Mouse (Mus musculus) retina, adult 2 months (tissue): Measurements from ENCODE around the gene Ntmt1.
A peak's percentile ranks its signal among the peaks of the same experiment; 100 is the strongest.

Experiments
- DNase-seq: peaks from one replicate; pipeline ENCODE4 v3.0.0-alpha.2; 2012; ENCODE audit warnings: low read depth, low spot score

Ntmt1 gene

DNA sequence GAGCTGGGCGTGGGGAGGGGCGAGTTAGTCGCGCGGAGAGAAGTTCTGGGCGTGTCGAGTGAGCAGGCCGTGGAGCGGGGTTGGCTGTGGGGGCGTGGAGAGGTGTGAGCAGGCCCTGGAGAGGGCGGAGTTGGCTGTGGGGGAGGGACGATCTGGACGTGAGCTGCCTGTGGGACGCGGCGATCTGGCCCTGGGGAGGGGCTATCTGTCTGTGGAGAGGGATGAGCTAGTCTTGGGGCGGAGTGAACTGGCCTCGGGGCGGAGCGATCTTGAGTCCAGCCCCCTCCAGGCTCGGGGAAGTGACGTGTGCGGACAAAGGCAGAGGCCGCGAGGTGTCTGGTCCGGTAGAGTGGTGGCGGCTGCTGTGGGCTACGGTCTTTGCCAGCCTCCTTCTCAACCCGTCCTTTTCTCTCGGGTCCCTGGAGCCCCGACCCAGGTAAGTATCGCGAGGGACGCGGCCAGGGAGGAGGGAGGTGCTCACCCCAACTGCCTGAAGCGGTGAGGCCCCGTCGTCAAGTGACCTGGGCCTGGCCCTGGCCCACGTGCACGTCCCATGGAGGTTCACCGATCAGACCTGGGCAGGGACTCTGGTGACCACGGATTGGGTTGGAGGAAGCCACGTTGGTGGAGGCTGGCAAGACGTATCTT, at the start of gene Ntmt1:
Gene Ntmt1 (plus strand): TSS at position 179 of the 648 bp plus-strand sequence.
- peak; percentile 97 for DNase-seq

DNA sequence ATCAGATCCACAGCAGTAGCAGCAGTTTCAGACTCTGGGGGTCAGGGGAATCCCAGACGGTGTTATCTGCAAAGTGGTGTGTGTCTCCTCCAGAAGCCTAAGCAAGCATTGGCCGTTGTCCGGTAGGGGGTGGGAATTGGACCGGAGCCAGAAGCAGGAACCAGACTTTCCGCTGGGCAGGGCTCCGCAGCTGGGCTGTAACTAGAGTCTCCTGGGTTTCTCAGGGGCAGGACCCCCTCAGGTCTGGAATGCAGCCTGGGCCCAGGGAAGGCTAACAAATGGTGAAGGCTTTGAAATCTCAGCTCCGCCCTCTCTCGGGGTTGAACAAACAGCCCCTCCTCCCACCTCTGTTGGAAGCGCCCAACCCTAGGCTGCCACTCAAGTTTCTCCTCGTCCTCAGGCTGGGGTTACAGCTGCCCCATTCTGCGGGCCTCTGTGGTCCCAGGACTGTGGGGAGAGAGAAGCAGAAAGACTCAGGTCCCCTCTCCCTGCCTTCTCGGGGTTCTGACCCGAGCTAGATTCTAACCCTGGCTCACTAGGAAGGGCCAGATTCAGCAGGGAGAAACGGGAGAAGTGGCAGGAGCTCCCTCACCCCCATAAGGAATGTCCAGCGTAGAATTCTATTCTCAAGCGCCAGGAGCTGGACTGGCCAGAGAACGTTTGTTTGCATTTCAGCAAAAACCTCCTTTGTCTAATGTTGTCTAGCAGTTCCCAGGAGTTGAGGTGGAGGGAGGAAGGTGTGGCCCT, 49.1 kb upstream of the Ntmt1 start:
- no peak for DNase-seq

DNA sequence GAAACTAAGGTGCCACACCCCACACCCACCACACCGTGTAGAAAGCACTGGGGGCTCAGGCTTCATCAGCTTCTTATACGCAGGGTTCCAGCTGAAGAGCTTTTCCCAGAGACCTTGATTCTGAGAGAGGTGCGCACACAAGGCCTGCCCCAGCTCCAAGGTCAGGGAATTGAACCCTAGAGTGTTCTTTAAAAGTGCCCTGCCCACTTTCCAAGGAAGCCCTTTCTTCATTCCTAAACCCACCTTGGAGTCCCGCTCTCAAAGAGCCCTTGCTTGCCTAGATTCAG, 48.6 kb upstream of the Ntmt1 start:
- no peak for DNase-seq

DNA sequence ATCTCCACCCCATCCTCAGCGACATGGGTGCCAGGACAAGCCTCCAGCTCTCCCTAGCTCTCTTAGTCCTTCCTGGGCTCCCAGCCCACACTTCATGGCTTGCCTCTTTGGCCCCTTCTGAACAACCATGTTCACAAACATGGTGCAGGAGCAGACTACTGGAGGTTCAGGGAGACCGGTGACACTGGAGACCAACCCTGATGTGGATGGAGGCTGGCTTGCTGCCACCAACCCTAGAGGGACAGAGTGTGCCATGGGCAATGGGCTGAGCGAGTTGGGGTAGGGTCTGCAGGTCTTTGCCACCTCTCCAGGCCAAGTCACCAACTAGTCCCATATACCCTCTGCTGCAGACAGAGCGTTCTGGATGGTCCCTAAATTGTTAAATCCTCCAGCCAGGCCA, 48.2 kb upstream of the Ntmt1 start:
- DNase-seq: no peak

DNA sequence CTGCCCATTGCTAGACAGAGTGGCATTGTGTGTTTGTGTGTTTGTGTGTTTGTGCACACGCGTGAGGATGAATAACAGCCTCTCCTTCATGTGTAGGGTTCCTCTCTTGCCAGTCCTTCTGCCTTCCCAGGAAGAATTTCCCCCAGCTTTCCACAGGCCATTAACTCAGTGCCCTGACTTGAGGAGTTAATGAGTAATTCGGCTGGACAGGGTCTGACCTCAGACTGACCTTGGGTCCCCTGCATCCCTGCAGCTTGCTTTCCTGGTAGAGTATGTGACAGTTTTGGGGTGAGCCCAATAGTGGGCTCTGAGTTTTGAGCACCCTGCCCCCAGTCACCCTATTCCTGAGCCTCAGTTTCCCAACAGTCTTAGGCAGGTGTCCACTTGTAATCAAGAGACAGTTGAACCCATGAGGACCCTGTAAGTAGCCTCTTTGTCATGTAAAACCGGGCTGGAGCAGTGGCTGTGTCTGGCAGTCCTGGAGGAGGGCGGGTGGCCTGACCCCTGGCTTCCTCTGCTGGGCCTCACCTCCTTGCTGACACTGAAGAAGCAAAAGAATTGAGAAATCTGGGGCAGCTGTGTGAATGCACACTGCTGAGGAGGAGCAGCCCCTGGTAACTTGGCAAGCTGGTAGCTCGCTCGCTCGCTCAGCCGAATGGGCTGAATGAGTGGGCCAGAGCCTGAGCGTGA, 47.6 kb upstream of the Ntmt1 start:
- DNase-seq: no peak

DNA sequence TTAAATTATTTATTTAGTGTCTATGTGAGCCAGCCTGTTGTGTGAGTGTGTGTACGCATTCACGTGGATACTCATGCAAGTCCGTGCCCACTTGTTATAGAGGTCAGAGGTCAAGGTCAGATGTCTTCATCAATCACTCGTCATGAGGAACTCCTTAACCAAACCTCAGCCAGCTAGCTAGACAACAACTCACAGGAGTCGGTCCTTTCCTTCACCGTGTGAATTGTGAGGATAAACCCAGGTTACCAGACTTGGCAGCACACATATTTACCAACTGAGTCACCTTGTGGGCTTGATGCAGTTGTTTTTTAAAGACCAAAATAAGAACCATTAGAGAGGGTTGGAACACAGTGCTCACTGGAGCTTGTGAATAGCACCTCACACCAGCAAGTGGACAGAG, 46.9 kb upstream of the Ntmt1 start:
- no peak for DNase-seq

DNA sequence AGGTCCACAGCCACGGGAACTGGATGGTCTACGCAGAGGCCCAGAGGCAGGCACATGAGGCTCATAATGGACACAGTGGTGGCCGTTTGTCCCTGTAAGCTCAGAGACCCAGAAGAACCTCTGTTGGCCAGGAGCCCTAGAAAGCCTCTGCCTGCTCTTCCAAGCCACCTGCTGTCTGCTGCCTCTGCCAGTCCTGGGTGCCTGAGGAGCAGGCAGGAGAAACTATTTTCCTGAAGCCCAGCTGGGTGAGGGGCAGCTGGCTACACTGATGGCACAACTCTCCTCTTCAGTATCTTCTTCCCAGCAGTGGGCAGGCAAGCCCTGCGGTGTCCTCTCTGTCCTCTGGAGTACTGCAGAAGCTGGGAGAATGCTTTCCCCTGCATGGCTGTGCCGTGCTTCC, 41.2 kb upstream of the Ntmt1 start:
- no peak for DNase-seq

DNA sequence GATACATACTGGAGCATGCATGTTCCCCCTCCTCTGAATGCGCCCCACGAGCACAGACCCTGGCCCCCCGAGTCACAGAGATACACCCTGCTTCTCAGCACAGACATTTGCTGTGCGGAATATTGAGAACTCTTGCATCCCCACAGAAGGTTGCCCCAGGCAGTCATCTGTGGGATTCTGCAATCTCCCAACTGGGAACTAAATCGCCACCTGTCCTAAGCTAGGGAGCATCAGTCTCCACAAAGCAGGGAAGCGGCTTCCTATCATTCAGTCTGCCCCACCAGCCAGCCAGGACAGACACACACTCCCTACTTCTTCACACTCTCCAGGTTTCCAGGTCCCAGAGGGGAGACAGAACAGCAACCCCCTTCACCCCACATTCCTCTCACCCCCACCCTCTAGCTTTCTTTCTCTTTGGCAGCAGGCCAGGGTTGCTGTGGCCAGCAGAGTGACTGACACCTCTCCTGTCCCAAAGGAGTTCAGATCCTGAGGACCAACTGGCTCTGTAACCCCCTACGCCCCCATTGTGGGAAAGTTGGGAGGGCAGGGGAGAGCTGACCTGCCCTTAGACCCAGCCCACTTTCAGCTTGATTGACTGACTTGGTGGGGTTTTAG, 39.9 kb upstream of the Ntmt1 start:
- DNase-seq: no peak

DNA sequence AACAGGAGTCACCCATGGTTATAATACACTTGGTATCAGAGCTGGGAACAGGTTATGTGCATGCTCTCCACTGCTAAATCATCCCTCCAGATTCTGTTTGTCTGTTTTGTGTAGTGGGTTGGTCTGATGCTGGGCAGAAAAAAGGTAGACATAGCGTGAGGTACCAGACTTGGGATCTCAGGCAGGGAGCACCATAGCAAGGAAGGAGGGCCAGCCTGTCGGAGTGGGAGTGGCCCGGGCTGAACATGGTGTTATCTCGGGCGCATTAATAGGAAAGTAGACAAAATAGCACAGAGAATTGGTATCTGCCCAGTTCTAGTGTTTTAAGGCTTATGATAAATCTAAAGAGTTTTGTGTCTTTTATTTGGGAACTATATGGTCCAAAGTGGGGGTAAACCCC, 39.1 kb upstream of the Ntmt1 start:
- no peak for DNase-seq

DNA sequence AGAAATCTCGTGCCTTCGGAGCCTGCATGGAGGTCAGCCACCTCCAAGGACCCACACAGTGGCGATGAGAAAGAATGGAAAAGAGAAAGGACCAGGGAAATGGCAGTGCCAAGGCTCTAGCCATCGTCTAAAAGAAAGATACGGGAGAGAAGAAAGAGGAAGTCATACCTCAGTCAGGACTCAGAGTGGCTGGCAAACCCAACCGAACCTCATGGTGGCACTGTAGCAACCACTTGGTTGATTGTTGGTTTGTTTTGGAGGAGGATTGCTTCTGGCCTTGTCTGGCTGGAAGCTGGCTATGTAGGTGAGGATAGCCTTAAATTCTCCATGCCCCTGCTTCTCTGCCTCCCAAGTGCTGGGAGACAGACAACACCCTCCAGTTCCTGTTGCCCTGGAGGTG, 38.4 kb upstream of the Ntmt1 start:
- no peak for DNase-seq

DNA sequence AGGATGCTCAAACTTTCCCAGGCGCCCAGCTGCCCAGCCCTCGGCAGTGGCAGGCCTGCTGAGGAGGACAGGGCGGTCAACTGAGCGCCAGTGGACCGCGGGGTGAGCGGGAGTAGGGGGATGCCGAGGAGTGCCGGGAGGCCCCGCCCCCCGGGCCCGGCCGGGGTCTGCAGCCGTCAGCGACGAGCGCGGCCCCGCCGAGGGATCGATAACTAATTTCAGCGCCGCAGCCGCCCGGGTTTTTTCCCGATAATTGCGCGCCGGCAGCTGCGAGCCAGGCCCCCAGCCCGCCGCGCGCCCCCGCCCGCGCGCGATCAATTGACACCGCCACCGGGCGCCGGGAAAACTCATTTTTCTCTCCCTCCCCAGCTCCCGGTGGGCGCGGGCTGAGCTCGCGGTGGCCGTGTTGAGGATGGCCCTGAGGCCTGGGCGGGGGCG, 36.2 kb upstream of the Ntmt1 start:
- DNase-seq: no peak

DNA sequence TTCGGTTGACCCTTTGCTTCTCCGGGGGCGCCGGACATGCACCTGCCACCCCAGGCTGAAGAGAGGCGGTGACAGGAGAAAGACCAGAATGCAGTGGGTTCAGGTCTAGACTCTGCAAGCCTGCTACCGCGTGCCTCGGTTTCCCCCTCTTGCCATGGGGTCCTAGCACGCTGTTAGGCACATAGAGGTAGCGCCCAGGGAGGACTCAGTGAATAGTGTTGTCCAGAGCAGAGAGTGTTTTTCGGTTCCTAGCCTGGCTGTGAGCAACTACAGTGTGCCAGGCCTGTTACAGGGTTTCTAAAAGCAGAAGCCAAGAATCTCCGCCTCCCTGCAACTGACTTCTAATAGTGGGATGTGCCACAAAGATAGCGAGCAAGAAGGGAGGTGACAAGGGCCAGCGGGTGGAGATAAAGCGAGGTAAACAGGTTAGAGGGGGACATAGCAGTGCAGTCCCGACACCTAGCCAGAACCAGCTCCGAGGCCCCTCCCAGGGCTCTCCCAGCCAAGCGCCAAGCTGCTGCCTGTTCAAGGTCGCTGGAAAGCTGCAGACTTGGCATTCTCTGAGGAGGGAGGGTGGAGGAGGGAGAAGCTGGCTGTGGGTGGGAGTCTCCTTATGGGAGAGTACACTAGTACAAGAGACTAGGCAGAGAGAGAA, 35.7 kb upstream of the Ntmt1 start:
- DNase-seq: no peak

DNA sequence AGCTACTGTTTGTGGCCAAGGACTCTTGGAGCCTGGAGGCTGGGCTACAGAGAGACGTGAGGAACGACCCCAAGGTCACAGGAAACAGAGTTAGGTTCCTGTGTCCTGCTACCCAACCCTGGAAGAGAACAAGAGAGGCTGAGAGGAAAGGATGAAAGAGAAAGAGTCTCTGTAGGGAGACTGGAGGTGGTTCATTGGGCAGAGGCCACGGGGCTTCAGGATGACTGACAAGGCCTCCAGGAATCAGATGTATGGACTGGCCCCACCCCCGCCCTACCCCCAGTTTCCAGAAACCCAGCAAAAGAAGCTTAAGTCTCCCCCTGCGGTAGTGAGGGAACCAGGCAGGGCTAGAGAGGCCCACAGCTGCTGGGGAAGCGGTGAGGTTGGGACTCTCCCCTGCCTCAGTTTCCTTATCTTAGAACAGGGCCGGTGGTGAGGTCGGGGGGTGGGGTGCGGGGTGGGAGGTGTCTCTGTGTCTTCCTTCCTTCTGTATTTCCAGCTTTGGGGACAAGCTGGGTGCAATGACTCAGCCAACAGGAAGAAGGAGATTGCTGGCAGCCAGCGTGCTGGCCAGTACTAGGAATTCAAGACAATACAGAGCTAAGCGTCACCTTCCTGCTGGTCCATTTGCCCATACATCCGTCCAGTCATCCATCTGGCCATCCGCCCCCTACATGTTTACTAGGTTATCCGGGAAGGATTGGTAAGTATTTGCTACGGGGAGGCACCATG, 34.9 kb upstream of the Ntmt1 start:
- no peak for DNase-seq

DNA sequence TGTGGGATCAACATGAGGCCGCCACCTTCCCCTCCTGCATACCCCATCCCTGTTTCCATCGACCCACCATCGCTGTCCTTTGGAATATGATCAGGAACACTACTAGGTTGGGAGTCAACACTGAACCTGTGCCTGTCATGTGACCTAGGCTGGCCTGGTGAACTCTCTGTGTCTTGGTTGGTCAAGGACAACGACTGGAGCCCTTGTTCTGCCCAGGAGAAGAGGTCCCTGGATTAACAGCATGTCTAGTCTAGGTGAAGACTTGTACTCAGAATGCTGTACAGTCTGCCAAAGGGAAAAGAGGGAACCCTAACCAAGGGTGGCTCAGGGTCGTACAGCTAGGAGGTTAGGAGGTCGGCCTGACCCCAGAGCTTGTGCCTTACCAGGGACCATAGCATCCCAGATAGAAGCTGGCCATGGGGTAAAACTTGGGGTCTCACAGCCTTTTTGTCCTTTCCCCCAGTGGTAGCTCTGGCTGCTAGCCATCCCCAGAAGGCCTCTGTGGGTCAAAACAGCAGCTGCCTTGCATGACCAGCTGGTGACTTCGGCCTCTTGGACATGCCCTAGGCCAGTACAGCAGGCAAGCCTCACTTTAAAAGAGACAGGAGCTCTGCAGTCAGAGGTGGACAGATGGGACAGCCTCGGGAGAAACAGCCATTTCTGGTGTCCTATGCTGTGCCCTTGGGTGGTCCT, 34.2 kb upstream of the Ntmt1 start:
- DNase-seq: no peak

DNA sequence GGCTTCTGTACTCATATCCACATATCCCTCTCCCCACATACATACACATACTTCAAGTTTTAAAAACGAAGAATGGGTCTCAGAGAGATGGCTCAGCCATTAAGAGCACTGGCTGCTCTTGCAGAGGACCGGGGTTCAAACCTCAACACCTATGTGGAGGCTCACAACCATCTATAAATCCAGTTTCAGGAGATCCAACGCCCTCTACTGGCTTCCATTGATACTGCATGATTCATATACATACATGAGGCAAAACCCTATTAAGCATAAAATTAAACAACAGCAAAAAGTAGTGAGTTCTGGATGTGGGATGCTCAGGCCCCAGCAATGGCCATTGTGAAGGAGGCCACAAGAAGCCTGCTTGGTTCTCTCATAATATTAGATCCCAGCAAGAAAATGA, 31.7 kb upstream of the Ntmt1 start:
- no peak for DNase-seq

DNA sequence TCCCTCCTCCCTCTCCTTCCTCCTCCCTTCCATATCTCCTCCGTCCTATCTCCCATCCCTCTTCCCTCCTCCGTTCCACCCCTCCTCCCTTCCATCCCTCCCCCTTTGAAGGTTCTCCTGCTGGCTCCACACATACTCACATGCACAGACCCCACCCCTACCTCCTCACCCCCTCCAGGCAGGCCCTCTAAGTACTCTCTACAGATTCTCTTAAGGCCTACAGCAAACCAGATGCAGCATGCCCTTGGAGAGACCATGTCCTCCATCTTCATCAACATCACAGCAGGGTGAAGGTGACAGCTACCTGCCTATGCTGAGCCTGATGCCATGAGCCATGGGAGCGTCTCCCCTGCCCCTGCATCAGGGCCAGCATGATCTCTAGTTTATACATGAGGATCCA, 30.4 kb upstream of the Ntmt1 start:
- DNase-seq: no peak

DNA sequence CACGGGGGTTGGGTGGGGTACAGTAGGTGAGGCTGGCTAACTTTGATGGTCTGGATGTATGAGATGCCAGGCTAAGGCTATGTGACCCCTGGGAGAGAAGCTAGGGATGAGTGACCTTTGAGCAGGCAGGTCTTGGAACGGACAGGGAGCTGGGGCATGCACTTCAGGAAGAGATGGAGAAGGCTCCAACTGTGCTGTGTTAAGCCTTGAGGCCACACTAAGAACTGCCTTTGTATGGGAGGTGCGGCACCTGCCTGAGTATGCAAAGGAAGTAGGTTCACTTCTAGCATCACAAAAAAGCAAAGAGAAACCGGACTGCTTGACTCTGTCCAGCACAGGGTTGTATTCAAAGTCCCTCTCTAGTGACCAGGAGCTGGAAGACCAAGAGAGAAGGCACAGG, 29.4 kb upstream of the Ntmt1 start:
- DNase-seq: no peak

DNA sequence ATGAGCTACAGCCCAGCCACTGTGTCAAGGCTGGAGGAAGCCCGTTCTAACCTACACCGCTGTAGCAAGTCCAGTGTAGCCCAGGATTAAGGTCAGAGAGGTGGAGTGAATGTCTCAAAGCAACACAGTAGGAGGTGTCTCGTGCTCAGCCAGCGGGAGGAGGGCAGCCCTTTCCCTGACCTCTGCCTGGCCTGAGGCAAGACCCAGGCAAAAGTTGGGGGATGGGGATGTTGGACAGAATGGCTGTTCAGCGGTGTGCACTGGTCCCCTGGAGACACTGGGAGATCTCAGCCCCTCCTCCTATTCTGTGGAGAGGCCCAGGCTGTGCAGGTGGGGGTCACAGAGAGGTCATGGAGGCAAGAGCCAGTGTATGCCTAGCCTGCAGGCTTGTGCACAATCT, 28.4 kb upstream of the Ntmt1 start:
- DNase-seq: no peak

DNA sequence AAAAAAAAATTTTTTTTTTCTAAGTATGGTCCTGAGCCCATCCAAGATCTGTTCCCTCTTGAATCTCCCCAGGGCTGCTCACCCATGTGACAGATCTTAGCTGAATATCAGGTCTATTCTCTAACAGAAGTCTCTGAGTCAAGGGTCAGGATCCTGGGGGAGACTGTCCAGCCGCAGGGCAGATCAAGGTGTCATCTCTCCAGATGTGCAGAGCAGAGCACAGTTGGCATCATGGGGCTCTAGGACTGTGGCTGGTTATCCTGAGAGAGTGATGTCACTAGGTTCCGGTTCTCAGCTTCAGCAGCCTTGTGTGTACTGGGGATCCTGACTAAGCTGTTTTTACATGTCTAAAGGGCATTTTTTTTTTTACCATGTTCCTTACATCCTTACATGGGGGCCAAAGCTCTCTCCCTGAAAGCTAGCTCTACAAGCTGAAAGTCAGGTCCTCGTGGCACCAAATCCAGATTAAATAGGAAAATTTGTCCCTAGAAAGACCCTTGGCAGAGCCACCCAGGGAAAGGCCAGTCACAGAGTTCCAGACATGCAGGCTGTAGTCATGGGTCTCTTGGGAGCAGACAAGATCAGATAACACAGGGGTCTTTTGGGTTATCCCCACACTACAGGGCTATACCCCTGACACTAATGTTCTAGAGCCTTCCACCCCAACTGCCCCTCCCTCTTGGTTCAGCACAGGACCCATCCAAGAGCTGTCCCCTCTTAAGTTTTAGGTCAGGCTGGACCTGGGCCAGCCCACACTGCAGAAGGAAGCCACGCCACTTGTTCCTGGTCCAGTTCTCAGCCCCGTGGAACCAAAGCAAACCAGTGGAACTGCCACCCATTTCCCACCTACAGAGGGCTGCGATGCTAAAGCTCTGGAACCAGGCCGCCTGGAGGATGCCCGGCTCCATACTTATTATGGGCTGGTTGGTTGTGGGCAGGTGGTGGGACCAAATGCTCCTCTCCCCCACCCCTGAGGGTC, 25.0 kb upstream of the Ntmt1 start:
- no peak for DNase-seq

DNA sequence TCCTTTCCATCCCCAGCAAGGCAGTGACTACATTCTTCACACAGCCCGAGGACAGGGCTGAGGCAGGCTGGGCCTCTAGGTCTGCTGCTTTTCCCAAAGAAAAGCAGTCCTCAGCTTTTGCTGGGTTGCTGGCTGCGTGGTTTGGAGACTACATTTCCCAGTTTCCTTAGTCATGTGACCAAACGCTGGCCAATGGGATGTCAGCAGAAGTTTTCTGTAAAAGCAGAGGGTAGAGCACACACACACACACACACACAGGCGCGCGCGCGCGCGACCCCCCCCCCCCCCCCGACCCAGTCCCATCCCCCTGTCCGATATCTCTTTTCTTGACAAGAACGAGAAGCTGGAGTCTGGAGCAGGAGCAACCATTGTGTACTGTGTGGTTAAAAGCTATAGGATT, 24.3 kb upstream of the Ntmt1 start:
- no peak for DNase-seq
